Mouse (Mus musculus): ENCODE results near the gene Gpd2.

Gpd2 gene

GRCm38 (mm10) chr2:57387816-57388215 lies 150.4 kb downstream of the Gpd2 start:
- no peak for DNase-seq (ENCODE audit: low spot score in 2 of 2)

DNA sequence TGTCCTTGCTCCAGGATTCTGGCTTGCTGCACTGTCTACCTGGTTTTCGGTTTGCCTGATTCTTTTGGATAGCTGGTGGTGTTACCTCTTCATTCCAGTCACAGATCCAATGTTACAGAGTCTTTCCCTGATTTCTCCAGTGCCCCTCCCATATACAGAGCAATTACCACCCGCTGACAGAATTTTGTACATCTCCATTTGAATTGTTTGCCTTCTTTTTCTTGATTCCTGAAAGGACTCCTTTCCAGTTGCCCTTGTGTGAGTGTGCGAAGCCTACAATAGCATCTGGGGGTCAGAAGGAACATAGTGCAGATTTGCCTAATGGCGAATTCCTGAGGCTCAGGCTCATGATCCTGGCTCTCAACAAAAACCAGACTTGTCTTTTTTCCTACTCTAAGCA lies 157.6 kb downstream of the Gpd2 start:
- no peak for DNase-seq (ENCODE audit: low spot score in 2 of 2)

DNA sequence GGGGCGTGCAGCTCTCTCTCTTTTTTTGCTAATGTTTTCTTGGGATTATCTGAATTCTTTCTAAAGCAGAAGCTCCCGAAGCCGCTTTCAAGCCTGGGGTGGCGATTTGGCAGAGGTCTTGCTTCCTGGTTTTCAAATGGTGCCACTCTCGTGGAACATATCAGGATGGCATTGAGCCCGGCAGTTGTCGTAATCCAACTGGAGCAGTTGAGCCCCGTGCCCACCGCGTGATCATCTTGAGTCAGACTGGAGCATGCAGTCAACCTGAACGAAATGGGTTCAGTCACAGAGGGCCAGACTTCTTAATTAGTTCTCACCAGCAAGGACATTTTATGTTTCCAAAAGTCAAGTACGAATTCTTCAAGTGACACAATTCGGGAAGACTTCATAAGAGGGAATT lies 158.6 kb downstream of the Gpd2 start:
- no peak for DNase-seq (ENCODE audit: low spot score in 2 of 2)

DNA sequence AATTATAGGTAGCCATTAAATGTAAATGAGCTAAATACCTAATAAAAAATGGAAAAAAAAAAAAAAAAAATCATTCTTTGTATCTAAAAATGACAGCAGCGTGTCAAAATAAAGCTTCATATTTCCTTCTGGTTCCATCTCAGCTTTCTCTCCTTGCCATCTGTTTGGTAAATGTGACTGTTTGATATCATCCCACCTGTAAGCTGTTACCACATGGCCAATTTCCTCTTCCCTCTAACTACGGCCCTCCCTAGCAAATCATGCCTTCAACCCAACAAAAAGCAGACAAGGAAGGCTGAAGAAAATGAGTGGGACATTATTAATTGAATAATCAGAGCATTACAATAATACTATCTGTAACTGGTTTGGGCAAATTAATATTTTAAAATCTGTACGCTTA lies 160.3 kb downstream of the Gpd2 start:
- no peak for DNase-seq (ENCODE audit: low spot score in 2 of 2)

- DNase-seq (ENCODE audit: low spot score in 2 of 2): no peak
Observed at GRCm38 (mm10) chr2:57407414-57408019, 170.1 kb downstream of the Gpd2 start.

- no peak for DNase-seq (ENCODE audit: low spot score in 2 of 2)
Observed at GRCm38 (mm10) chr2:57408413-57408812, 171.0 kb downstream of the Gpd2 start.

DNA sequence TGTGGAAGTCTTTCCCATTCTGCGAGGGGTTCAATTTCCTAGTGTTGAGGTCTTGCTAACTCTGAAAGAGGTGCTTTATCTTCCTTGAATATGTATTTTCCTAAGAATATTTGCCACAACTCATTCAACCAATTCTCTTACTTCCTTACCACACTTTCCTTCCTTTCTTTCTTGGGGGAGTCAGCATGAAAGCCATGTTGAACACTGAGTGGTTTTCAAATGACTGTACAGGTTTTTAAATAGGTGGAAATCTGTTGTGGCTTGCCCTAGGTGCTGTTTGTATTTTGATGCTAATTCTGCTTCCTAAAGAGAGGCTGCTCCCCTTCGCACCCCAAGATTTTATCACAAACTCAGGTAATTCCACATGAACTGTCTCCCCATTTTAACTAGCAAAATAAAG lies 174.1 kb downstream of the Gpd2 start:
- DNase-seq (ENCODE audit: low spot score in 2 of 2): no peak

- no peak for DNase-seq (ENCODE audit: low spot score in 2 of 2)
Observed at GRCm38 (mm10) chr2:57414550-57415160, 177.2 kb downstream of the Gpd2 start.

DNA sequence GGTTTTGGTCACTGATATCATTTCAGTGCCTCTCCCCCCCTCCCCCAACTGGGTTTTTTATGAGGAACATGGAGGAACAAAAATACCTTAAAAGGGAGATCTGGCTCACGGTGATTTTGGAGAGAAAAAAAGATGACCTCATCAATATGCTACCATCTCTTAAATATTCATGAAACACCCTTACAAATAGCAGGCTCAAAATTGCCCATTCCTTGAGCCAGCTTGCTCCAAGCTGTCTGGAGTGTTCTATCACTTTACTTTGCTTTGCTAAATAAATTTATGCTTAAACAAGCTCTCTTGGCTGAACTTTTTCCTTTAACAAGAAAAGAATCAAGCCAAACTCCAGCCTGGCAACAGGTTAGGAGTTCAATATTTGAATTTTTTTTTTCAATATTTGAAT lies 179.3 kb downstream of the Gpd2 start:
- no peak for DNase-seq (ENCODE audit: low spot score in 2 of 2)

All from frontal cortex, postnatal 10 days (tissue).